Mouse (Mus musculus) hindlimb bud, embryonic 11.5 days (tissue): ENCODE data around the gene Neurod2.

ENCODE experiments used
- DNase-seq: peaks from one replicate; pipeline ENCODE4 v3.0.0-alpha.2; 2012; ENCODE audit warnings: low read depth, low spot score; ENCODE audit errors: extremely low spot score

The Neurod2 gene

GRCm38 (mm10) chr11:98319120-98319519 is 10.3 kb downstream of the Neurod2 start:
- no peak for DNase-seq

- no peak for DNase-seq
These were observed 10.9 kb downstream of the Neurod2 start for GRCm38 (mm10) chr11:98318421-98319116.

- no peak for DNase-seq
These were observed 12.0 kb downstream of the Neurod2 start for GRCm38 (mm10) chr11:98317479-98317878.

GRCm38 (mm10) chr11:98313790-98314323 is 15.6 kb downstream of the Neurod2 start:
- DNase-seq, result peak; percentile 58

- DNase-seq, result no peak
These were observed 30.8 kb downstream of the Neurod2 start for GRCm38 (mm10) chr11:98298484-98299205.

GRCm38 (mm10) chr11:98297778-98298177 is 31.7 kb downstream of the Neurod2 start:
- no peak for DNase-seq

- DNase-seq, result no peak
These were observed 32.5 kb downstream of the Neurod2 start for GRCm38 (mm10) chr11:98296916-98297315.

- no peak for DNase-seq
These were observed 33.2 kb downstream of the Neurod2 start for GRCm38 (mm10) chr11:98296277-98296676.

- no peak for DNase-seq
These were observed 34.3 kb downstream of the Neurod2 start for GRCm38 (mm10) chr11:98295013-98295585.

GRCm38 (mm10) chr11:98294188-98295012 is 35.0 kb downstream of the Neurod2 start:
- peak; percentile 12 for DNase-seq

GRCm38 (mm10) chr11:98293070-98293469 is 36.4 kb downstream of the Neurod2 start:
- no peak for DNase-seq

GRCm38 (mm10) chr11:98290906-98291305 is 38.5 kb downstream of the Neurod2 start:
- DNase-seq, result no peak

GRCm38 (mm10) chr11:98289873-98290272 is 39.6 kb downstream of the Neurod2 start:
- no peak for DNase-seq

GRCm38 (mm10) chr11:98287961-98288360 is 41.5 kb downstream of the Neurod2 start:
- no peak for DNase-seq

- DNase-seq, result no peak
These were observed 41.9 kb downstream of the Neurod2 start for GRCm38 (mm10) chr11:98287531-98287930.

GRCm38 (mm10) chr11:98285368-98285767 is 44.1 kb downstream of the Neurod2 start:
- no peak for DNase-seq

GRCm38 (mm10) chr11:98284230-98284629 is 45.2 kb downstream of the Neurod2 start:
- DNase-seq, result no peak

- no peak for DNase-seq
These were observed 45.7 kb downstream of the Neurod2 start for GRCm38 (mm10) chr11:98283740-98284139.
